Mouse (Mus musculus) lung, postnatal 4 days (tissue): ENCODE measurements around the gene Dolk.

Experiments used
- DNase-seq, 2 experiments: peaks; one replicate each; pipeline ENCODE4 v3.0.0; 2021

Gene Dolk

DNA sequence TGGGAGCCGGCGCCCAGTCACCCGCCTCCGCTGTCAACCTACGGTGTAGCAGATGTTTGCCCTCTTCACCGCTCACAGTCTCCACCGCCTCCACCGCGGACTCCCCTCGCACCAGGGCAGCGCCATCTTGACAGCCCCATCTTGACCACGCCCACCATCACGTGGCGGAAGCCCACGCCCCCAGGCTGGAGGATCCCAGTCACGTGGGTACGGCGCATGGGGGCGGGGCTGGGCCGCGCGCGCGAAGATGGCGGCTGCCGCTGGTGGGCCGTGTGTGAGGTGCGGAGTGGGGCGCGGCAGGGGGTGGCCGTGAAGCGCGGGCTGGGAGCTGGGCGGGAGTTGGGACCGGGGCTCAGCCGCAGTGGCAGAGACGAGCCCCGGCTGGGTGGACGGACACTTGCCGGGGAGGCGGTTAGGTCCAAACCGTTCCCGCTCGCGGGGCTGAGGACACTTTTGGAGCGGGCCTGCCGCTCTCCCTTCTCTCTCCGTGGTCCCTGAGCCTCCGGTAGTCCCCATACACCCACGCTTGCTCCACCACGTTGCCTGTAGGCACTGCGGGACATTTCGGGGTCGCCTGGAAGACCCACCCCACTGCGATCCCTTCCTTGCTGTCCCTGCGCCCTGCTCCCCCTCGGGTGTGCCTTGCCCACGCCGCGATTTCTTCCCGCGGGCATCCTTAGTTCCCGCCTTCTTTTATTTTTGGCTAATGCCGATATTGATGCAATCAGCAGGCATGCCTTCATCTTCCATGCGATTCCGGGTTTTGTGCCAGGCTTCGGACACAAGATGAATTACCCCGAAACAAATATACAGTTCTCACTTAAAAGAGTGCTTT lies at the start of gene Dolk, which contains the start of gene Nup188:
Gene Dolk (minus strand): TSS at position 143 of the 835 bp plus-strand sequence.
Gene Nup188 (plus strand): TSS at position 206 of the 835 bp plus-strand sequence.
- peak; percentile 96 to 98 for DNase-seq

DNA sequence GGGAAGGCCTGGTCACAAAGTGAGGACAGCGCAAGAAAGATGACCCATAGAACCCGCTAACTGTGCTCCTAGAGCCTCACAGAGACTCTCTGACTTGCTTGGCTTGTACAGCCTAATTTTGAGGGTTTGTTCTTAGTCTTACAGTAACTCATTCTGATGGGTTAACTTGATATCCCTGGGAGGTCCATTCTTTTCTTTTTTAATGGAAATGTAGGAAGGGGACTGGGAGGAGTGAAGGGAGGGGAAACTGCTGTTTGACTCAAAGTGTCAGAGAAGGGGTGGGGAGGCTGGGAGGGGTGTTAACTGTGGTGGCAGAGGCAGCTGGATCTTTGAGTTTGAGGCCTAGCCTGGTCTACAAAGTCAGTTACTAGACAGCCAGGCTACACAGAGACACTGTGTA lies 49.2 kb upstream of the Dolk start:
- DNase-seq, result no peak

GRCm38 (mm10) chr2:30328791-30329190 lies 42.7 kb upstream of the Dolk start:
- no peak for DNase-seq

- no peak for DNase-seq
These were observed 41.1 kb upstream of the Dolk start for GRCm38 (mm10) chr2:30327276-30327675.

- no peak for DNase-seq
These were observed 39.2 kb upstream of the Dolk start for GRCm38 (mm10) chr2:30325296-30325695.

DNA sequence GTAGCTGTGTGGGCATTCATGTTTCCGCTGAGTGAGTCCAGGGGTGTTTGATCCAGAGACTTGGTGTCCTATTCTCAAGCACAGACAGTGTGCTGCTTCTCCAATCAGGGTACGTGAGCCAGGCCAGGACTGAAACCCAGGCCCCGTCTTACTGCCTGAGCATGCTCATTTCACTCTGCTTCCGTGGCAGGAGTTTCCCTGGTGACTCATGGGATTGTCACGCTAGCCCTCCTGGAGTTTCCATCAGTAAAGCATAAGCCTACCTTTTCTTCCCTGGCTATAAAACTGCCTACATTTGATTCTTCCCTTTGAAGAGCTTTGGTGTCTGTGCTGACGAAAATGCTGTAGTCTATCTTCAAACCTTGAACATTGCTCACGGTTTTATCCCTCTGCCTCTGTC lies 37.0 kb upstream of the Dolk start:
- DNase-seq, result no peak

- DNase-seq, result no peak
These were observed 33.1 kb upstream of the Dolk start for GRCm38 (mm10) chr2:30319260-30319659.

- no peak for DNase-seq
These were observed 30.8 kb upstream of the Dolk start for GRCm38 (mm10) chr2:30316955-30317354.

- DNase-seq, result no peak
These were observed 30.0 kb upstream of the Dolk start for GRCm38 (mm10) chr2:30316136-30316535.

- DNase-seq, result no peak
These were observed 25.3 kb upstream of the Dolk start for GRCm38 (mm10) chr2:30311481-30311880.

DNA sequence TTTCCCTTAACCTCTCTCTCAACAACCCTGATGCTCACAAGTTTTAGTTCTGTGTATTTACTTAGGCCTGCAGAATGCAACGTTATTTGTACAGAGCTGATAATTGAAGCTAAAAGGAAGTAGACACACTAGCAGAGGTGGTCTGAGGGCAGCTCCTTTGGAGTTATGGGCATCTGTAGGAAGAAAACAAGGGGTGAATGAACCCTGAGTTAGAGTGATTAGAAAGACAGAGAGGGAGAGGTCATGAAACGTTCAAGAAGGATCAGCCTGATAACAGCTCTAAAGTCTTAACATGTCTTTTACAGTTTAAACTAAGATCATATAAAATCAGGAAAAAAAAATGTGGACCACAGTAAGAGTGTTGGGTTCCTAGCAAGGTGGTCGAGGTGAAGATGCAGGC lies 23.2 kb upstream of the Dolk start:
- no peak for DNase-seq

DNA sequence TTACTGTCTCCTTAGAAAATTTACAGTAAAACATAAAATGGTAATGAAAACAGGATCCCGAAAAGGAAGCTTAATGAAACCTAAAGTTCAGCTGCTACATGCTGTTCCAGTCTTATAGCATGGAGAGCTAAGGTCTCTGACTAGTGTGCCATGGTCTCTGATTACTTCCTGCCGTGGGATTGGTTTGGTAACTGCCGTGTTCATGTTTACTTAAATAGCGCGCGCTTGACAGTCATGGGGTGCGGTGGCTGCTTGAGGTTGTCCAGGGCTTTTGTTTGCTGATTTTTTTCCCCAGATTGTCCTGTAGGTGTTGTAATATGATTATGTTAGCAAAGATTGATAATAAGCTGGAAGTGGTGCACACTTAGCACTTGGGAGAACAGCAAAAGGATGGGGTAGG lies 20.0 kb upstream of the Dolk start:
- no peak for DNase-seq

DNA sequence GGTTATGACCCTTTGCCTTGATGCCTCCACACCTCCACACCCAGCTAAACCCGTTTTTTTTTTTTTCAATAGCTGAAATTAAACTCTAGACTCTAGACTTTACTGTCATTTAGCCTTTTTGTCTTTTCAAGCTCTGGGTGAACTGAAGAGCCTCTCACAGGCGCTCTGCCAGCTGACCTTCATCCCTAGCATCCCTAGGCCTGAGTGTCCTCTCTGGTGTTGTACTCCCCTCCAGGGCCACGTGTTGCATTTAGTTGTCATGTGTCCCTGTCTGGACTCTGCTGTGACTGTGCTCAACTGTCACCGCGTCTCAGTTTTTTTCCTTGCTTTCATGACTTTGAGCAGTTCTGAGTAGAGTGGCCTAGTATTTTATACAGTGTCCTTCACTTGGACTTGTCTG lies 13.8 kb upstream of the Dolk start:
- no peak for DNase-seq

DNA sequence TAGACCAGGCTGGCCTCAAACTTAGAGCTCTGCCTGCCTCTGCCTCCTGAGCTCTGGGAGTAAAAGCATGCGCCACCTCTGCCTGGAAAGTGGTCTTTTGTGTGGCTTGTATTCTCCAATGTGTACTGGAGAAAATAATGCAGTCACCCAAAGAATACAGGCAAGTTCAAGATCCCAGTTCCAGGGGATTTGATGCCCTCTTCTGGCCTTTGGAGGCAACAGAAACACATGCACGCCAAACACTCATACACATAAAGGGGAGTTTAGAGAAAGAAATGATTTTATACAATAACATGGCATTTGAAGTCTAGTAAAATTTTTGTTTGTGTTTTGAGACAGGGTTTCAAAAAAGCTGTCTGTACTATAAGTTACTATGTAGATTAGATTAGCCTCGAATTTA lies 13.4 kb upstream of the Dolk start:
- DNase-seq, result no peak

- no peak for DNase-seq
These were observed 866 bp upstream of the Dolk start for GRCm38 (mm10) chr2:30287027-30287373.

DNA sequence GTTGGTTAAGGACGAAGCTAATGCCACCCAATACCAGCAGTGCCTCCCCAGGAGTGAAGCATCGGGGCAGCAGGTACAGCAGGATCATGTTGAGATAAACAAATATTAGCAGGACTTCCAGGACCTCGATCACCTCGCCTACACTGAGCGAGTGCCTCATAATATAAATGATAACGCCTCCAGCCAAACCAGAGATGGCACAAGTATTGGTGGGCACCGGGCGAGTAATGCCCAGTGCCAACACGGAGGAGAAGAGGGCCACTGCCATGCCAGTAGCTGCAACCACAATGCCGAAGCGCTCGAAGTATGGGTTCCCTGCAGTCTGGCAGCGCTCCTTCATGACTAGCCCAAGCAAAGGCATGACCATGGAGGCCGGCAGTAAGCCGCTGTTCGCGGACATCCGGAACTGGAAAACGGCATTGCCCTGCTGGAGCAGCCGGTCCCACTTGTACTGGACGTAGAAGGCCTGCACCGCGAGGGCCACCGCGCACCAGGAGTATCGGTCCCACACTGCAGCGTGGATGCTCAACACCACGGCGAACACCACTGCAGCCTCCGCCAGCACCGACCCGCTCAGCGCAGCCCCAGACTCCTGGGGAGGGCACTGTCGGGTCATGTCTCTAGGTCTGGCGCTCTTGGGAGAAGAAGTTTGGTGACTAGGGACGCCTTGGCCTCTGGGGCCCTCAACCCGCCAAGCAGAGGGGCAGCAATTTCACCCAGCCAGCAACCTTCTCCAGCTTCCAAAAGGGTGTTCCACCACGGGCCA lies 535 bp downstream of the Dolk start:
- no peak for DNase-seq

DNA sequence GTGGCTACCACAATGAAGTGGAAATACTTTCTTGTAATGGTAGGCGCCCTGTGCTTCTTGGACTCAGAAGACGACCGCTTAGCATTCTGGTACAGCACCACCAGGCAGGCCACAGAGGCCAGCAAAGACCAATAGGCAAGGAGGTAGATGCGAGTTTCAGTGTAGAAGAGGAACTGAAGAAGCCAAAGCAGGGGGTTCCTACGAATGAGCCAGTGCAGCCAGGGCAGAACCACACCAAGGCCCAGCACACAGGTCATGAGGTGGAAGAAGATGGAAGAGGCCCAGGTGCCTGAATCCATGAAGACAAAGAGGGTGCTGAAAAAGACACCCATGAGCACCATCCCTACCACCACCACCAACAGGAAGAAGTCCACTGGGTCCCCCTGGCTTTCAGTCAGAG lies 1.1 kb downstream of the Dolk start:
- no peak for DNase-seq

- no peak for DNase-seq
These were observed 2.9 kb downstream of the Dolk start for GRCm38 (mm10) chr2:30283193-30283592.

GRCm38 (mm10) chr2:30281651-30282050 lies 4.5 kb downstream of the Dolk start:
- DNase-seq, result no peak

- no peak for DNase-seq
These were observed 5.4 kb downstream of the Dolk start, which contains the start of gene Gm28038 for GRCm38 (mm10) chr2:30280743-30281142. TSS of gene Gm28038 (plus strand) at chr2:30281043.

DNA sequence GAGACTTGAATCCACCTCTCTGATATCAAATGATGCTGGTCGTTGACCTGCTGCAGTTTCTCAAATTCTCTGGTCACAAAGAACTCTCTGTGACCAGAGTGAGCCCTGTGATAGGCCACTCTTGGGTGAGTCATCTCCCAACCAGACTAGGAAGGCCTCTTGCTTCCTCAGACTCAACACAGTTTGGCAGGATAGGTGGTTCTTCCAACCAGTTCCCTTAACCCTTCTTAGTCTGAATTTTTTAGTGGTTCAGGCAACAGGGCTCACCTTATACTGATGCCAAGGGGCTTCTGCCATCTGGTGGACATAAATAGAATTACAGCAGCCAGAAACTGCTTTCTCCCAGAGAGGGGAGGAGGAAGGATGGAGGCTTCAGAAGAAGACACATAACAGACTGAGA lies 16.0 kb downstream of the Dolk start:
- DNase-seq, result peak; percentile 45 to 78

DNA sequence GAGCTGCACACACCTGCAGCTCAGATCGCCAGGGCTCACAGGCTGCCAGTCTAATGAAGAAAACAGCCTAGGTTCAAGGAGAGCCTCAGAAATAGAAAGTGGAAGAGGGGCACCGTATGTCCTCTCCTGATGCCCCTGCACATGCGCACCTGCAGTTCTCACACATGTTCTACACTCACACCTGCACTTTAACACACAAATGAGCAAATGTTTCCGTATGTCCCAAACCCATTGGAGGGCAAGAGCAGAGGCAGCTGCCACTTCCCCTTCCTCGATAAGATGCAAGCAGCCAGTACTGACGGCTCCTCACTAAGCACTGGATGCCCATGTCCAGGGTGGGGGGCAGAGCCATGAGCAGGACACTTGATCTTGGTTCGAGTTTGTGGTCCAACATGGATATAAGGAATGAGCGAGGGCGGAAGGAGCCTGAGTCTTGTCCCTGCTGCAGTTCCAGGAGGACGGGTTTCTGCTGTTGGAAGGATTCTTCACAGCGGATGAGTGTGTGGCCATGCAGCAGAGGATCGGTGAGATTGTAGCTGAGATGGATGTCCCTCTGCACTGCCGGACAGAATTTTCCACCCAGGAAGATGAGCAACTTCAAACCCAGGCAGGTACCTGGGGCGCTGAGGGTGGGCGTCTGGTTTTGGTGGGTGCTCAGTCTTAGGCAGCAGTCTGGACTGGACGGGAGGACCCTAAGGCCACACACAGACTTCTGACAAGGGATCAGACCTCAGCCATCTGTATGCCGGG lies 16.7 kb downstream of the Dolk start:
- no peak for DNase-seq

DNA sequence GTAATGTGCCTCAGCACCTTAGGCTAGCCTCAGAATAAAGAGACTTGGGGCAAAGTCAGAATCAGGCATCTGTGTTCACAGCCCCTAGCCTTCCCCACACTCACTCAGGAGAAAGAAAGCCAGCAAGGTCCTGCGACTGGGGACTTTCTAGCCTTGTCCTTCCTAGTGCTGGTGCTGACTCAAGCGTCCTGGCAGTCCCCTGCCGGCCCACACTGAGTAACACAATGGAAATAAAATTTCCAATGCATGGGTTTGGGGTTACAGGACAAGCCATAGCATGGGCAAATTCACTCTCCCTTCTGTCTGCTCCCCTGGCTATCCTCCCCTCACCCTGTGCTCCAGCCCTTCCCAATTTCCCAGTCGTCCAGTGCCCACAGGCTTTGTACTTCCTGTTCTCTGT lies 17.8 kb downstream of the Dolk start:
- DNase-seq, result no peak
